Mouse (Mus musculus) macrophage (primary cell): Measurements from ENCODE around the gene Slc7a4. TPM values are rescaled to one million over a fixed set of nuclear protein-coding genes. Genes with fewer than 3 reads are reported as not detected.

Experiments used
- H3K27ac ChIP-seq: fragments of 350-480 bp; formaldehyde crosslinking; 2 replicates; pipeline ENCODE4 v1.9.0; 2021
- H3K36me3 ChIP-seq: fragments of 350-480 bp; formaldehyde crosslinking; 2 replicates; pipeline ENCODE4 v1.9.0; 2021; ENCODE audit errors: inconsistent target
- H3K4me3 ChIP-seq: fragments of 350-480 bp; formaldehyde crosslinking; 2 replicates; pipeline ENCODE4 v1.9.0; 2021; ENCODE audit errors: inconsistent target
- H3K79me2 ChIP-seq: fragments of 350-480 bp; formaldehyde crosslinking; 2 replicates; pipeline ENCODE4 v1.9.0; 2021; ENCODE audit errors: inconsistent target
- WGBS: methylation state at CpG from one replicate; pipeline ENCODE4 v1.1.7; 2026; ENCODE audit warnings: inconsistent platforms; ENCODE audit not compliant: missing documents; 5-methylcytosine and 5-hydroxymethylcytosine counted together
- polyA plus RNA-seq: library from polyadenylated mRNA; stranded (reverse); fragments of 250-400 nt; gene quantifications from 3 replicates; pipeline ENCODE4 v1.2.4, GENCODE M21; 2018; ENCODE audit warnings: inconsistent platforms

The Slc7a4 gene
- polyA plus RNA-seq, 1 experiment from 2014 or later: 0.69 TPM

DNA sequence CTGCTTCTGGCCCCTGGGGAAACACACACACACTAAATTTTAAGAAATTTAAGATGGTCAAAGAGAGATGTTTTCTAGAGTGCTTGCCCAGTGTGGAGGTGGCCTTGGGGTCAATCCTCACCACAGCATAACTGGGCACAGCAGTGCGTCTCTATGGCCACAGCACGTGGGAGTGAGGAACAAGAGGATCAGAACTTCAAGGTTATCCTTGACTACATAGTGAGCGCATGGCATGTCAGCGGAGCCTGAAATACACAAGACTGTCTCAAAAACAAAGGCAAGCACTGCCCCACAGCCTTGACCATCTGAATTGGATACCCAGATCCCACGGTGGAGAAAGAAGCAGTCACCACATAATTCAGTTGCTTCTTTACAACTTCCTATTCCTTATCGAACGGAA is 1.5 kb upstream of the Slc7a4 start:
- no peak overlapping the region for H3K27ac ChIP-seq
- no peaks in the 10 kb centered on the region for H3K79me2 ChIP-seq
- H3K36me3 ChIP-seq: no peaks in the 10 kb centered on the region
- no peak overlapping the region for H3K4me3 ChIP-seq
- WGBS: 96% methylated on average over 7 of the region's 7 CpGs

DNA sequence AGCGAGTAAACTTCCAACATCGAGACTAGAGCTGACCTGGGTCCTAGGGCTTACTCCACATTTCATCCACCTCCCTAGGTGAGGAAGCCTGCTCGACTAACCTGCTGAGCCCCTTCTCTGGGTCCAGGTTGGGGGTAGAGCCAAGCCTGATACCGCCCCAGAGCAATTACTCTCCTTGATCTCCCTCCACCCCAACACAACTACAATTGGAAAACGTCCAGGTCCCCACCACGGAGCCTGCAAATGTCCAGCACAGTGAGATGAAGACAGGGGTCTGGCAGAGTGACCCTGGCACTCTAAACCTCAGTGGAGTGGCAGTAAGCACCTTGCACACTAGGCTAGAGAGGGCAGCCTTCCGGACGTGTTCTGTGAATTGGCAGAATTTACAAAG is 6.2 kb downstream of the Slc7a4 start:
- WGBS: 36% methylated on average over 8 of the region's 8 CpGs
- H3K27ac ChIP-seq: no peak overlapping the region
- no peak overlapping the region; the same call in 1 of the 2 replicates for H3K4me3 ChIP-seq
- H3K36me3 ChIP-seq: no peaks in the 10 kb centered on the region
- H3K79me2 ChIP-seq: no peaks in the 10 kb centered on the region

DNA sequence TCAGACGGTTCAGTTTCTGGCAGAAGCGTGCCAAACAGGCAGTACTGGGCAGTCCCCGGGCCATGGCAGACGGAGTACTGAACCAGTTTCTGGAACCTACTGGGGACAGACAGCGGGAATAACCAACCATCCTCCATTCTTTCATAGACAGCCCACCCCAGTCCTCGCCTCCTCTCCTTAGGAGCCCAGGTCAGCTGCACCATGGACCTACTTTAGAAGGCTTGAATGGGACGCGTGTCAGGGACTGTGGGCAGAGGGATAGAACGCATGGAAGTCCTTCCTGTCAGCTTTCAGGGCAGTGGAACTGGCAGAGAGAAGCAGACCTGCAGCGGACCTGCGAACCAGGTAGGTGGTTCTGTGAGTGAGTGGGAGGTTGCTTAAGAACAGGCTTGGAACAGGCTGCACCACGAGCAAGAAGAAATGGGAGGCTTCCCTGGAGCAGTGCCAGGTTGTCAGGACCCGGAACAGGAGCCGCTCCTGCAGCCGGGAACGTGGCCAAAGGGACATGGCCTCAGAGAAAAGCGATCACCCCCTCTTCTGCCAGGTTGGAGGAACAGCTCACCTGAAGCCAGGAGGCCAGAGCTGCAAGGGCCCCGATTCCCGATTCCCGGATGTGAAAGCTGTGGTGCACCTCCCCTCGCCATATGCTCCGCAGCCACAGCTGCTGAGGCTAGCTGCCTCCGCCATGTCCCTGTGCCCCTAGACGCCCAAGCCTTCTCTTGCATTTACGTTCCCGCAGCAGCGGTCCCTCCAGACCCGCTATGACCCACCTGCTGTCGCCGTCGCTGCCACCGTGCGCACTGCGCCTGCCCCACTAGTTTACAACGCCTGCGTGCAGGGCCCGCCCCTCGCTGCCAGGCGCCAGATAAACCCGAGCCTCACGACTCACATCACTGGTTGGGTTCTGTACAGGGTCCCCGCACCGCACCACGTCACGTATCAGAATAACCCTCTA is 6.9 kb downstream of the Slc7a4 start:
- no peaks in the 10 kb centered on the region for H3K36me3 ChIP-seq
- H3K4me3 ChIP-seq: peak overlapping the region; percentile 49
- WGBS: 18% methylated on average over 45 of the region's 45 CpGs
- no peak overlapping the region for H3K27ac ChIP-seq
- no peaks in the 10 kb centered on the region for H3K79me2 ChIP-seq

DNA sequence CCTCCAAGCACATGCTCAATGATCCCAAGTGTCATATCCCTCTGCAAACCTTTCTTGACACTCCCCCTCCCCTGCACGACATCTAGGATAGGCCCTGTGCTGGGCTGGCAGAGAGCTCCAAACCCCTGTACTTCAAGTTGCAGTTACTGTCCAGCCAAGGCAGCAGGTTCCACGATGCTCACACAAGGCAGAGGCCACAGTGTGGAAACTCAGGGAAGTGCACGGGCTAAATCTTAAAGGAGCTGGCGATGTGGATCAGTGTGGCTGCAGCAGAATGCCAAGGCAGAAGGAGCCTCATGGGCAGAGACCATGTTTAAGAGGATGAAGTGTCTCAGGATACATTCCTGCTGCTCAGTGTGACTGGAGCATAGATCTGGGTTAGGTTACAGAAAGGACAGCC is 16.8 kb downstream of the Slc7a4 start:
- H3K4me3 ChIP-seq: no peak overlapping the region
- H3K27ac ChIP-seq: no peak overlapping the region
- no peaks in the 10 kb centered on the region for H3K79me2 ChIP-seq
- no peaks in the 10 kb centered on the region for H3K36me3 ChIP-seq
- WGBS: 57% methylated on average over 4 of the region's 4 CpGs

DNA sequence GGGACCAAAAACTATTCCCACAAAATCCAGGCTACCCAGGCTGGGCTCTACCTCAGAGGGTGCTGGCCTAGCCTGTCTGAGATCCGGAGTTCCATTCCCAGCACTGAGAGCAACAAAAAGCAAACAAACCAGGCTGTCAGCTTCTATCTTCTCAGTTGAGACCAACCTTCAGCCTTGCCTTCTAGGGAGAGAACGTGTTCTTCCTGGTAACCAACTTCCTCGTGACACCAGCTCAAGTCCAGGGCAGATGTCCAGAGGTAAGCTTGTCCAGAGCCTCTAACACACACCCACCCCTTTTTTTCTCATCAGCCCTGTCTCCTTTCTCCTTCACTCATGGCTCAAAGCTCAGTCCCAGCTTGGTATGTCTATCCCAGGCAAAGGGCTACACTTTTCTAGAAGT is 18.2 kb downstream of the Slc7a4 start:
- H3K27ac ChIP-seq: no peak overlapping the region
- WGBS: 70% methylated on average over 3 of the region's 3 CpGs
- no peaks in the 10 kb centered on the region for H3K36me3 ChIP-seq
- H3K79me2 ChIP-seq: no peaks in the 10 kb centered on the region
- H3K4me3 ChIP-seq: no peak overlapping the region

DNA sequence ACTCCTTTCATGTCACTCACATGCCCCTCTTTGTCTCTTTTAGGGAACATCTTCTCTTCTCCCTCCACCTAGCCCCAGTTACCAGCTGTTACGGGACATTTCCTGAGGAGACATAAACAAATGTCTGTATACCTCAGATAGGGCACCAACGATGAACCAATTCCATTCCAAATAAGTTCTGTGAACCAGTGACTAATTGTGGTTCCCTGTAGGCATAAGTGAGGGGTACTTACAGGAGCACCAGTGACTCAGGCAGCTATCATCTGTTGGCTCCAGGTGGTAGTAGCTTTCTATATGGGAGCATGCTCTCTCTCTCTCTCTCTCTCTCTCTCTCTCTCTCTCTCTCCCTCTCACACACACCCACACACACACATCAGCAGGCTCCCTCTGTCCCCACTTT is 18.8 kb downstream of the Slc7a4 start:
- Histone ChIP-seq H3K36me3 (no peaks in the 10 kb centered on the region), H3K27ac (no peak overlapping the region), H3K4me3 (no peak overlapping the region), H3K79me2 (no peaks in the 10 kb centered on the region)
- WGBS: 67% methylated on average over 2 of the region's 2 CpGs

DNA sequence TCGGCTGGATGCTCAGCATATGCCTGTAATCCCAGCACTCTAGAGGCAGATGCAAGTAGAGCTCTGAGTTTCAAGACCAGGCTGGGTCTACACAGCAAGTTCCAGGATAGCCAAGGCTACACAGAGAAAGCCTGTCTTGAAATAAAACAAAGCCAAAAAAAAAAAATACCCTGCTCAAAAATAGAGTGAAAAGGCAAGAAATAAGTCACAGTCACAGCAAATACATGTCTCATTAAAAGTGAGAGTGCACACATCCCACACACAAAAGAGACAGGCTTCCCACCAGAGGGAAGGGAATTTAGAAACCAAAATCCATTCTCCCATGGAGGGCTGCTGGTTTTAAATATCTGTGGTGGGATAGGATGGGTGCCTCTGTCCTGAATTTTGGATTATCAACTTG is 19.4 kb downstream of the Slc7a4 start:
- 67% methylated on average over 1 of the region's 1 CpGs for WGBS
- Histone ChIP-seq H3K36me3 (no peaks in the 10 kb centered on the region), H3K27ac (no peak overlapping the region), H3K79me2 (no peaks in the 10 kb centered on the region), H3K4me3 (no peak overlapping the region)

DNA sequence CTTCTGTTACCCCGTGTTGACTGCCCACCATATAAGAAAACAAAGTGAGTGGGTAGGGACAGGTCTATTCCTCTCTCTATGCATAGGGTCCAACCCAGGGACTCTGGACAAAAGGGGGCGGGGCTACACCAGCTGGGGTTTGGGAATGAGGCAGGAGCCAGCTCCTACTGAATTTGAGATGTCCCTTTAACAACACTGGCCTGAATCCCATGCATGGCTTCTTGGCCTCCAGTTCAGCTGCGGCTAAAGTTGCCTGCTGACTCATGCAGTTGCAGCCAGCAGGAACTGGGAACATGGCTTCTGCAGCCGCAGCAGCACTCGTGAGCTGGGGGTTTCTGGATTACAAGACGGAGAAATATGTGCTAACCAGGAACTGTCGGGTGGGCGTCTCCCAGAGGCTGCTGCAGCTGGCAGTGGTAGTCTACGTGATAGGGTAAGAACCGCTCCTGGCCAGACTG is 21.2 kb downstream of the Slc7a4 start, which contains the start of gene P2rx6:
Gene P2rx6, plus strand, starts transcription at position 135 of the 458 bp plus-strand sequence.
- no peak within 1 kb of the TSS for H3K4me3 ChIP-seq
- 6% methylated on average over 10 of the region's 10 CpGs for WGBS
- 0 out of 2 replicates have a peak within 1 kb of the TSS, but pooled peaks have one; percentile 12 for H3K27ac ChIP-seq
- no peaks in the 10 kb centered on the region for H3K36me3 ChIP-seq
- H3K79me2 ChIP-seq: no peaks in the 10 kb centered on the region

DNA sequence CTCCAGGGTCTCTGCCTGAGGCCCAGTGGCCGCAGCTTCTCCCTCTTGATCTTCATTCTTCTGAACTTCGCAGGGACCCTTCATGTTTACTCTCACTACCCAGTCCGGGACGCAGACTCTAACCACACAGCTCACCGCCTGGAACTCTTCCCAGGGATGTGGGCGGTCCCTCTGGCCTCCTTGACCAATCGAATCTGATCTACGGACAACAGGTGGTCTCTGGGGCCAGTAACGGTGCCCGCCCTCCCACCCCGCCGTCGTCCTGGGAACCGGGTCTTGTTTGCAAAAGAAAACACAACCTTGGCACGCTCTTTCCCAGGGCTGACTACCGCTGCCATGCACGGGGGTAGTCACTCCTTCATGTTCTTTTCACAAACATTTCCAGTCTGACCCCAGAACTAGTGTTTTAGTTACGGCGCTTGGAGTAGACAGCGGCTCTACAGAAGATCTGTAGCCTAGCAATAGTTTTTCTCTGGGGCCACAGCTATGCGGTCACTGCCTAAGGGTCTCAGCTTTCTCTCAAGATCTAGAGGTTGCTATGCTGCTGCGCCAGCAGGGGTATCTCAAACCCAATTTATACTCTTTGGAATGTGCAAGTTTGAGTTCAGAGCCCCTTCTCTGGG is 21.8 kb downstream of the Slc7a4 start, which contains the start of gene Lrrc74b:
Gene Lrrc74b, minus strand, starts transcription at position 120 of the 623 bp plus-strand sequence.
- Histone ChIP-seq H3K79me2 (no peaks in the 10 kb centered on the region), H3K4me3 (no peak within 1 kb of the TSS), H3K36me3 (no peaks in the 10 kb centered on the region), H3K27ac (0 out of 2 replicates have a peak within 1 kb of the TSS, but pooled peaks have one; percentile 12)
- 24% methylated on average over 22 of the region's 22 CpGs for WGBS

DNA sequence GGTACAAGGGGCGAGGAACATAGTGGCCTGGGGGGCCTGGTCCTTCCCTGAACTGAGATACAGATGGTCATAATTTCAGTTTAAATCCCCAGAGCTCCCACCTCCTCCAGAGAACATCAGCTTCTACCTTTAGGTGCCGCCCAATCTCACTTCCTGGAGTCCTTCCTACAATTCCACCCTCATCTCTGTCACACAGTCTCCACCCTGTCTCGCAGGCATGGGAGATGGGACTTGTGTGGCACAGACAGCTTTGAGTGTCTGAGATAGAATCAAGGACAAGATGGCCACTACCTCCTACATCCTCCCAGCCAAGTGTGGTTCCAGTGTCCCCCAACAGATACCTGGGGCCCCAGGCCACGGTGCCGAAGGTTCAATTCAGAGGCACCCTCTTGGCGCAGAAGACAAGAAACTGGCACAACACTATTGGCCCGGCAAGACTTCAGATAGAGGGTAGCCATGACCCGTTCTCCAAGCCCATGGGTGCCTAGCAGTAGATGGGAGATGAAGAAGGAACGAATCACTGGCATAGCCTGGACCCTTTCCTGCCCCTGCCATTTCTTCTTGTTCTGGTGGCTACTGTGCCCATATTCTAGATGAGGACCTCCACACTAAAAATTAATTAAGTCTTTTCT is 23.5 kb downstream of the Slc7a4 start:
- Histone ChIP-seq H3K4me3 (no peak overlapping the region), H3K79me2 (no peaks in the 10 kb centered on the region), H3K27ac (no peak overlapping the region), H3K36me3 (no peaks in the 10 kb centered on the region)
- 95% methylated on average over 9 of the region's 9 CpGs for WGBS

DNA sequence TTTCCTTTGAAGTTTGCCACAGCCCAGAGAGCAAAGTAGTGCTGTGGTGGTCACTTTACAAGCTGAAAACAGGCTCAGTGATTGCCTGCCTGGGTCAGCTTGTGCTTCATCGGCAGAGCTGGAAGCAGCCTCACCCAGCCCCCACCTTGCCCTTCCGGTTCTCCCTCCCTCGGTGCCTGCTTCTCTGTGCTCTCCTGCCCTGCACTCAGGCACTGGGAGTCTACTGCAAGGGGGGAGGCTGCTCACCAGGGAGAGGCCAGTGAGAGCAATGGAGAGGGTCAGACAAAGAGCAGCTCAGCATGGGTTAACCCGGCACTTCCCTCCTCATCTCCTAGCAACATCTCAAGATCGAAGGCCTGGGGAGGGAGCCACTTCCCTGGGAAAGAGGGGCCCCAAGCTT is 24.2 kb downstream of the Slc7a4 start:
- 12% methylated on average over 5 of the region's 5 CpGs for WGBS
- Histone ChIP-seq H3K27ac (no peak overlapping the region), H3K4me3 (no peak overlapping the region)

DNA sequence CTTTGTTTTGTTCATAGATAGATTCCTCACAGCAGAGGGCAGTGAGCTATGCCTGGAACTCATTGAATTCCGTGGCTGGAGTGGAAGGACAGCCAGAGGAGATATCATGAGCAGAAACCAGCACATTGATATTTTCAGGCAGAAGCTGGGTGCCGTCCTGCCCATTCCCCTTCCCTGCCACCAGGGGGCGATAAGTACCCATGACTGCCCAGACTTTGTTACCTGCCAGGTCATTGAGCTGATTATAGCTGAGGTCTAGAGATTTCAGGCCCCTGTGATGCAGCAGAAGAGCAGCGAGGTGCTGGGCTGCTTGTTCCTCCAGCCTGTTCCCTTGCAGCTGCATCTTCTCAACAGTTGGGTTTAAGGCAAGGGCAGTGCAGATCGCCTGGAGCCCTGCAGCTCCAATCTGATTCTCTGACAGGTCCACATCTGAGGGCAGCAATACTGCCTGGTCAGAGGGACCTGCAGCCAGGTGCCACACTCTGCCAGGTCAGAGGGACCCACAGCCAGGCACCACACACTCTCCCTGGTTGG is 25.0 kb downstream of the Slc7a4 start:
- WGBS: 4% methylated on average over 5 of the region's 5 CpGs
- Histone ChIP-seq H3K79me2 (no peaks in the 10 kb centered on the region), H3K4me3 (no peak overlapping the region), H3K36me3 (no peaks in the 10 kb centered on the region), H3K27ac (no peak overlapping the region)

More for the DNA sequence above, 24.2 kb downstream of the Slc7a4 start:
- no peaks in the 10 kb centered on the region for H3K36me3 ChIP-seq
- no peaks in the 10 kb centered on the region for H3K79me2 ChIP-seq

DNA sequence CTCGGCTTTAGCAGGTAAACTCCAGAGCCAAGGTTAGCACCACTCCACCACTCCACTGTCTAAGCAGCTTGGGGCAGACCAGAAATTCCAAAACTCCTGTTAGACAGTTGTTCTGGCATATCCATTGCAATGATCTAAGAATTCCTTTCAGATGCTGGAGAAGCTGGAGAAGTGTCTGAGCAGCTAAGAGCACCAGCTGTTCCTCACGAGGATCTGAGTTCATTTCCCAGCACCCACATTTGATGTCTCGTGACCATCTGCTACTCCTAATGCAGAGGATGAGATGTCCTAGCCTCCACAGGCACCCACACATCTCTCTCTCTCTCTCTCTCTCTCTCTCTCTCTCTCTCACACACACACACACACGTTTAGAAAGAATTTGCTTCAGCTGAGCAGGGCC is 26.1 kb downstream of the Slc7a4 start:
- Histone ChIP-seq H3K36me3 (no peaks in the 10 kb centered on the region), H3K79me2 (no peaks in the 10 kb centered on the region), H3K4me3 (no peak overlapping the region), H3K27ac (no peak overlapping the region)
- 75% methylated on average over 4 of the region's 4 CpGs for WGBS

DNA sequence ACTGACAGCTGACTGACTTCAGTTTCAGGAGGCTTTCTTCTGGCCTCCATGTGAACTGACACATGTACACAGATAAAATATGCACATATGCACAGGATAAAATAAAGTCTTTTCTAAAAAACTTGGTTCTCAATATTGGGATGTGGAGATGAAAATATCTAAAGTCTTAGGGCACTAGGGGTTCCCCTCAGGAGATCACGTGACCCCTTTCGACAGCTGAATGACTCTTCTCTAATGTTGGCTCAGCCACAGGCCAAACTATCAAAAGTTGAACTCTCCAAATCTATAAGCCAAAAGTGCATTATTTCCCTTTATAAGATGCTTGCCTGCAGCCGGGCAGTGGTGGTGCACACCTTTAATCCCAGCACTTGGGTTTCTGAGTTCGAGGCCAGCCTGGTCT is 26.8 kb downstream of the Slc7a4 start:
- Histone ChIP-seq H3K36me3 (no peaks in the 10 kb centered on the region), H3K79me2 (no peaks in the 10 kb centered on the region), H3K27ac (no peak overlapping the region), H3K4me3 (no peak overlapping the region)
- WGBS: 78% methylated on average over 4 of the region's 4 CpGs
